Mouse (Mus musculus) stomach, postnatal 0 days (tissue): ENCODE measurements around the gene Naa35.

Experiments
- CTCF ChIP-seq: IDR thresholded peaks from 2 replicates; pipeline ENCODE4 v1.5.1; 2016; ENCODE audit warnings: antibody characterized with exemption, low read depth, mild to moderate bottlenecking, moderate library complexity
- EP300 ChIP-seq: optimal IDR thresholded peaks from 2 replicates; pipeline ENCODE3; 2016; ENCODE audit warnings: antibody characterized with exemption

GRCm38 (mm10) chr13:59649781-59650180 lies 64.7 kb downstream of the Naa35 start:
- TF ChIP-seq CTCF (no peak), EP300 (no peak)
